Mouse (Mus musculus): ENCODE measurements at regions not wholly inside any gene's neighbourhood (a gene's known extent, or its start where the extent isn't known, plus 50 kb on each side); places are given as distances from the start of the nearest gene placed in this dataset.
"Not testable (repeated sequence)": the region's sequence is repeated elsewhere in the genome, so short reads cannot be mapped to it uniquely, and the experiment has no call there.

DNA sequence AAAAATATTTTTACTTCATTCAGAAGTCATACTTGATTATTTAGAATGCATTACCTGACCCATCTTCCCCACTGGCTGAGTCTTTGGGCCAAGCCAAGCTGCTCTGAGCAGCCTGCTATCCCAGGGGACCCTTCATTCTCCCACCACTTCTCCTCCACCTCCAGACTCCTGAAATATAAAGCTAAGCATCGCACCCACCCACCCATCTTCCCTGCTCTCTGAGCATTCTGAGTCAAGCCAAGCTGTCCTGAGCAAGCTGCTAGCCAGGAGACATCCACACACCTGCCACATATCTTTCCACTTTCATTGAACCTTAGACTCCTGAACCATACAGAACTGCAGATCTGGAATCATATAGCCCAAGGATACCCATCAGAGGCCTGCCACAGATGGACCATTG, 1456.2 kb upstream of the Adam24 start:
- DNase-seq (ENCODE audit: low spot score): no peak

DNA sequence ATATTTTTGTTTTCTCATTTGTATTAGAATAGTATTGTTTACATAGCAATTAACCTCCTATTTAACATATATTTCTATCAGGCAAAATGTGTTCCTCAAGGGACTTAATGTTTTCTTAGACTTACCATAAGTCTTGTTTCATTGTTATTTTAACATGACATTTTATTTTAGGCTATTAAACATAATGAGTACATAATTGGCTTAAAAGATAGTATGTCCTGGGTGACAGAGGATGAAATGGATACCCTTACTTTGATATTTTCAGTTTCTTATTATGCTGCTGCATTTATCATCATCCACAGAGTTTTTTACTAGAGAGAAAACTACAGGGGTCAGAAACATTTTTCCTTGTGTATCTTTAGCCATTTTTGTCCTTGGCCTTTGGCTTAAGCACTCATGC, 1447.6 kb upstream of the Adam24 start:
- no peak for DNase-seq (ENCODE audit: low spot score)

DNA sequence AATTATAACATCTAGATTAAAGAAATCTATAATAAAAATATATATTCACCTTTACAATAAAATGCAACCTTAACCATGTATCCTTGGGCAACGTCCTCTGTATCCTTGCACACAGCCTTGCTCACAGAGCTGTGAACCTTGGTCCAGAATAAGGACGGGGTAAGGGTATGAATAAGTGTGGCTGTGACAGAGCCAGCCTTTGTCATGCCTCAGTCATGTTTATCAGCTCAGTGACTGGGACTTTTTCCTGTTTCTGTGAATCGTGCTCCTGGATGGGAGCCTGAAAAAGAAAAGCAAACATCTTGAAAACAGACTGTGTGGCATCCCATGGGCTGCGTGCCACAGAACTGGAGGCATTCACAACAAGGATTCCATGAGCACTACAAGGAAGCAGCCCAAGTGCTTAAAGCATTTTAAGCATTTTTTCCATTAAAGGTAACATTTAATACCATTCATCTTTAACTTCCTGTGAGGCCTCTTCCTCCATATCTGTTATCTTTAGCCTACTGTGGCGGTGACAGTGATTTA, 1405.8 kb upstream of the Adam24 start:
- DNase-seq (ENCODE audit: low spot score): no peak

DNA sequence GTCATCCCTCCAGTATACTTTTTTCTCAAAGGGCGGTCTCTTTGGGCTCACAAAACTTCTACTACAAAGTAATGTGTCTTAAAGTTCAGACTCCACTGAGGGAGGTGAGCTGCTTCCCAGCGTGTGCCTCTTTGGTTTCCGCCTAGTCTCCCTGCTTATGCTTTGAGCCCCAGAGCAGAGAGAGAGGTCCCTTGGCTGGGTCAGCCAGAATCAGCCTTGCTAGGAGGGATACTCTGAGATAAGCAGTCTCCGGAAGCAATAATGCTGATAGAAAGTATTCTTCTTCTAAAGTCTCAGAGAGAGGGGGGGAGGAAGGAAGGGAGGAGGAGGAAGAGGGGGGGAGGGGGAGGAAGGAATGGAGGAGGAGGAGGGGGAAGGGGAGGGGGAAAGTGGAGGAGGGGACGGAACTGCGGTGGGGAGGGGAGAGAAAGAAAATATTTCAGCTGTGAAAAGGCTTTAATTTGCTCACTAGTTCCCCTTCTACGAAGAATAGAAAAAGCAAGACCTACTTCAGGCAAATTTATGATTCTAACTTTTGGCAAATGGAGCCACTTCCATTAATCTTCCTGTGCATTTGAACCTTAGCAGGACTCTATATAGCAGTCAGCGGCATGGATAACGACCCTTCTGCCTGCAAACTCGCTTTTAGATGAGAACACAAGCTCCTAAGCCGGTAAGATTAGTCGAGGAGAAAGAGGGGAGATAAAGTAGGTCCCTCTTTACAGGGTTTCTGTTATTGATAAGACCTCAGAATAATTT, 1377.2 kb upstream of the Adam24 start:
- peak; percentile 10 for DNase-seq (ENCODE audit: low spot score)

DNA sequence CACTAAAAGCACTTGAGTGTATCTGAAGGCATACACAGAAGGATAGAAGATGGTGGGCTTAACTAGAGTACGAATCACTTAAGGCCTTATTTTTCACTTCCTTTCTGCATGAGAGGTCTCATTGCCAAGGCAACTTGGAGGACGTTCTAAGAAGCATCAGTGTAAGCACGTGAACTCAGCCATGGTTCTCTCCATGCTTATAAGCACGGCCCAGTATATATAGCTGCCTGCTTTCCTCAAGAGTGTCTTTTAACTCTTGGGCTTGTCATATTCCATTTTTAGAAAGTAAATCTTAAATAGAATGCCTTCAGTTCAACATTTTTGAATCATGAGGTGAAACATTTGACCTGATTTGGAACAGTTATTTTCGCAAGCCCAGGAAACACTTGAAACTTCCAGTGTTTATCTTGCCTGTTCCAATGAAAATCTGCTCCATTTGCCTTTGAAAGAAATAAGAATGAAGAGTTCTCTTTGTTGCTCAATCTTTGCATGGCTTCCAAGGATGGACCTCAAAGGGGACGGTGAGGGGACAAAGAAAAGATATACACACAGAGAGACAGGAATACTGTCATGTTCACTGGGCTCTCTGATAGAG, 1371.0 kb upstream of the Adam24 start:
- DNase-seq (ENCODE audit: low spot score): no peak

DNA sequence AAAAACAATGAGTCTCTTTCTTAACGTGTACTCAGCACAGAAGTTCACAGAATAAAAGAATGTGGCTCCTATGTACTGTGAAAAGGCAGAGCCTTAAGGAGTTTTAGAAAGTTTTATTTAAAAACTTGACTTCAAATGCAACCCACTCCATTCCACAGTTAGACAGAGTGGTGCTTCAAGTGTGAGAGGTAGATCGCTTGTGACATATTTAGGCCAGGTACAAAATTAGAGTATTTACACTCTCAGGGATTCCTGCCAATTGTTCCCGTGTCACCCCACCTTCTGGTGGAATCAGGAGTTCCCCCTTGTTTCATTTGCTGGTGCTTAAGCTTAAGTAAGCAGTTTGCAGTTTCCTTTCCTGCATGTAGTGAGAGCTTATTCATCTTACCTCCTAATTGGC, 1361.0 kb upstream of the Adam24 start:
- no peak for DNase-seq (ENCODE audit: low spot score)

DNA sequence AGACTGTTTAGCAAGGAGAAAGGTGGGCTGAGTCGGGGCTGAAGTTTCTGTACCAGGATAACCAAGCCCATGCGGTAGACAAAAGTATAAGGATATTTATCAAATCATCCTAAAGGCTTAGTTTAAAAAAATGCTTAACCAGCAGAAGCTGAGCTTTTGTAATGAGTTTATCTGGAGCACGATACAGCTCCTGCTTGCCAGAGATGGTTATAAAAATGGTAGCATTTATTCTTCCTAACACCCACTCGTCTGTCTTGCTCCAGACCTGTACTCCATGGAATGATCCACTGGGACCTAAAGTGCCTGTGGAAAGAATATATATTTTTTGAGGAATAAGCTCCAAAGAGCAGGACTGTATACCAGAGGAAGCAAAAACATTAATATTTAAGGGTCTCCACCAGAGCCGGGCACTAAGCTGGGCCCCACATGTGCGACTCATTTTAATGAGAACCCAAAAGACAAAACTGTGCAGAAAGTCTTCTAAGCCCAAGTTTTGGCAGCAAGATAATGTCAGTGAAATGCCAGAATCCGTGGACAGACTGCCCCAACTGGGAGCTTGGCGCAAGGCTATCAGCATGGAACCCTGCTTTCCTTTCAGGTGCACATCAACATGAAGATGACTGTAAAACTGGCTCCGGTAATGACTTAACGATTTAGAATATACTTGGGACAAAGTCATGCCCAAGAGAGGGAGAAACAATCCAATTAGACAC, 1359.2 kb upstream of the Adam24 start:
- DNase-seq (ENCODE audit: low spot score): no peak

DNA sequence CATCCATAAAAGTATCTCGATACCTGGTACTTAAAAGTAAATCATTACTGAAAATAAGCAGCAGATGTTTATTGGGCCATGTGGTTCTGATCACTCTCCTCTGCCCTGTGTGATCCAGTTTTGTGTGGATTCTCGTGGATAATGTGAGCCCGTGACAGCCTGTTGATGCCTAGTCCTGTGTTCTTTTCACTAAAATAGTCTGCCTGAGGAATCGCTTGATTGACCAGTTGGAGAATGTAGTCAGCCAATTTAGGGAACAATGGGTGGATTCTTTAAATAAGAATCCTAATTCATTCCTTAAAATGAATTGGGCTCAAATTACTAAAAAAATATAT, 1358.7 kb upstream of the Adam24 start:
- DNase-seq (ENCODE audit: low spot score): no peak

DNA sequence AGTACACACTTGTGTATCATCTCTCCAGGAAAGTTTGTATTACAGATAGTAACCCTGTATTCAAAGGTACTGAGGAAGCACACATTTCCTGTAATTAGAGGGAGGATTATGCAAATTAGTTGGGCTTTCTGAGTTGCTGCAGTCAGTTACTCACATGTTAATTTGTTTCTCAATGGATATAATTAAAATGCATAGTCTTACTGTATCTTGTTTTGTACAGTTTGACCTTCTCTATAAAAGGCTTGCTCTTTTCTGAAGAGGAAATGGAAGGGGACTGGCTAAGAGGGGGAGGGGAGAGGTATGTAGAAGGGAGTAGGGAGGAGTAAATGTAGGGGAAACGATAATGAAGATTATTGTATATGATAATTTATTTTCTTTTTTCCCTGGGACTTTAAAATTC, 1345.5 kb upstream of the Adam24 start:
- no peak for DNase-seq (ENCODE audit: low spot score)

DNA sequence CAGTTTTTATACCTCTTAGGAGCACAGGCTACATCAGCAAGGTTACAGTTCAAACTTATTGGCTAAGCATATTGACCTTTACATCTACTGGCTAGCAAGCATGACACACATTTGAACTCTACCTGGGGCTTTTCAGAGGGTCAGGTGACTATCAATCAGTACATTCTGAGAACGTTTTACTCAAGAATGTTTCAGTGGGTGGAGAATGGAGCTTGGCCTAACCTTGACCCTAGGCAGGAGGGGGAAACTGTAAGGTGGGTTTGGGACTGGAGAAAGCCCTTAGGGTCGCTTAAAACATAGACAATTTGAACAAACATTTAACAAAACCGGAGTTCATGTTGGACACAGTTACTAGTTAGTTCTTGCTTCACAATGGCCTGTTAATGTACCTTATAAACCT, 1330.1 kb upstream of the Adam24 start:
- DNase-seq (ENCODE audit: low spot score): no peak

DNA sequence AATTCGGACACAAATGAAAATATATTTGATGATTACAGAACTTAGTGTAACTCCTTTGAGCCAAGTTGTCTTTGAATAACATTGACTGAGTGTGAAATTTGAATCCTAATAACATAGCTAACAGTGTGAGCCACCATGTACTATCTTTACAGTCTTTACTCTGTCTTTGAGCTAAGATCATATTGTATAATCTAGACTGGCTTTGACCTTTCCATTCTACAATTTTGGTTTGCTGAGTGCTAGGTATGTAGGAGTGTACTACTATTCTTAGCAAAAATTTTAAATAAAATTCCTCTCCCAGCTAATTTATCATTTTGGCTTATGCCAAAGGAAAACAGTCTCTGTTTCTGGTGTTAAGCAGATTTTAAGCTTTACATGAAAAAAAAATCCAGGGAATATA, 1328.4 kb upstream of the Adam24 start:
- no peak for DNase-seq (ENCODE audit: low spot score)

DNA sequence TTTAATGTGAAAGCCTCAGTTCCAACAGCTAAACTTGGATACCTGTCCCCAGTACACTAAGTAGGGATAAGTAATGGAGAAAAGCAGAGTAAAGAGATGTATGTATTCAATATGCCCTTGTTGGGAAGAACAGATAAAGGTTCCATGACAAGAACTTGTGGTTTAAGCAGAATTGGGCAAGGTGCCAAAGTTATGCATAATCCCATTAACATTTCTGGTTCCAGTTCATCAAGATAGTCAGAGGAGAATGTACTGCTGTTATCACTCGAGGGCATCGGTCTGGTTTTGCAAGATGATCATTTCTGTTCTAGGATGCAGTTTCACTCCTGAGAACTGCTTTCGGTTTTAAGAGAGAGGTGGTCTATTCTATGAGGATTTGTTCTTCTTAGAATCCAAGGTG, 1325.9 kb upstream of the Adam24 start:
- no peak for DNase-seq (ENCODE audit: low spot score)

DNA sequence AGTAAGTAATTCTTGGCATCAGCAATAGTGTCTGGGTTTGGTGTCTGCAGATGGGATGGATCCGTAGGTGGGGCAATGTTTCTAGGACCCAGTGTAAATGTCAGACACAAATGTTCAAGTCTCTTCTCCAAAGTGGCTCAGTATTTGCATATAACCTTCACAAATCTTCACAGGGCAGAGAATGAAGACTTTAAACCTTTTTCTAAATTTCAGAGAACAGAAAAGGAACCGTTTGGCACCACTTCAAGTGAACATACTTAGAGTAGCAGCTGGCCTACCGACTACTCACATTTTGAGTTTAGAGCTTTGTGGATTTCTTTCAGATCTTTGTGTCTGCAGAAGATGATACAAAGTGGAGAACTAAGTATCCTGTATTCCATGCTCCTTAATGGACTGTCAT, 1319.5 kb upstream of the Adam24 start:
- no peak for DNase-seq (ENCODE audit: low spot score)

DNA sequence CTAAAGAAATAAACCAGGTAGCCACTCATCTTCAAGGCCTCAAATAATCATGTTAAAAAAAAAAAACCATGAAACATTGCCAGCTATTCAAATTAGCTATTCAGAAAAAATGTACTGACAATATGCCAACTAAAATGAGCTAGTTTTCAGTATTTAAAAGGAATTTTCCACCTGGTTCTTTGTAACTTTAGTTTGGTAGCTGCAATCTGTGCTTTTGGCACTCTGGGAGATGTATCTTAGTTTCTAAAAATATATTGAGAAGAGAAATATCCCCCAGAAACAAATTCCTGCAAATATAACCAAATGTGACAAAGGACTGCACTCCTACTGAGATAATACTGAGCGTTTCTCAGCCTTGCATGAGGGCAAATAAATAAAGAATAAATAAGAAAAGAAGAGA, 1317.8 kb upstream of the Adam24 start:
- DNase-seq (ENCODE audit: low spot score): no peak

DNA sequence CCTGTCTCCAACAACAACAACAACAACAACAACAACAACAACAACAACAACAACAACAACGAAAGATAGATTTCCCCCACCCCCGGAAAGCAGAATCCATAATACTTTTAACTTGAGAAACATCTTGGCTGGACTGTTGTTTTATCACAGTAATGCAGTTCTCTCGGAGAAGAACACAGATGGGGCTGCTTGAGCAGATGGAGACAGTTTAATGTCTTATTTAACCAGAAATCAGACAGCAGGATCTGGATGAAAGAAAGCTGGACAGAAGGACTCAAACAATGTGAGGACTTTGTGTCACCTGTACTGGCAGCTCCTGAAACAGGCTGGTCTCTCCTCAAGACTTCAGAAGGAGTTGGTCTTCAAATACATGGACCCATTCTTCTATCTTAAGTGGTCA, 1317.0 kb upstream of the Adam24 start:
- no peak for DNase-seq (ENCODE audit: low spot score)

DNA sequence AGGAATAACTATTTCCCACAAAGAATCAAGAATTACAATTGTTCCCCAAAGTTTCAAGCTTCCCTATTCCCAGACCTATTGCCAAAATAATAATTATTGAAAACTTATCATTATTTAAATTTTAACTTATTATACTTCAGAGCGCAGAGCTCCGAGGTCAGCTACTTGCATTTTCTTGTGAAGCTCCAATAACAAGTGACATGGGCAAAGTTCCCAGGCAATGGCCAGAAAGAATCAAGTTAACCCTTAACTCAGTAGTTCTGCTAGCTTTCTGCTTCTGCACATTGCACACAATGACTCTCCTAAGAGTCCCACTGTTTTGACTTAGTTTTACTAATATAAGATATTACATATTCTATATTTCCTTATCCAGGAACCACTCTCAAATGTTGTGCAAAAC, 1308.5 kb upstream of the Adam24 start:
- not testable (repeated sequence) for DNase-seq (ENCODE audit: low spot score)
